Mouse (Mus musculus) T-helper 2 cell (primary cell): ENCODE data around the gene B4galt5.

Experiments
- in situ Hi-C: fragments of 300-600 bp; cut with MboI, MseI; formaldehyde crosslinking; loops from one replicate; pipeline ENCODE4 v1.15.1; 2025; ENCODE audit warnings: high pct_unique_total_duplicates

Gene B4galt5

GRCm38 (mm10) chr2:167280090-167280985 is 68.6 kb downstream of the B4galt5 start:
- in situ Hi-C loops = loop anchor here (5.0 kb wide), 2 partner anchors 63 to 187 kb away; no protein-coding TSS in a partner anchor

GRCm38 (mm10) chr2:167278751-167279526 is 70.0 kb downstream of the B4galt5 start:
- in situ Hi-C loops = no loop called here

- in situ Hi-C loops = no loop called here
Measured at GRCm38 (mm10) chr2:167278011-167278410, 71.0 kb downstream of the B4galt5 start.

- in situ Hi-C loops = no loop called here
Measured at GRCm38 (mm10) chr2:167277026-167277425, 72.0 kb downstream of the B4galt5 start.

- in situ Hi-C loops = no loop called here
Measured at GRCm38 (mm10) chr2:167275856-167276255, 73.1 kb downstream of the B4galt5 start.

GRCm38 (mm10) chr2:167274713-167275465 is 74.1 kb downstream of the B4galt5 start:
- in situ Hi-C loops = no loop called here

- in situ Hi-C loops = no loop called here
Measured at GRCm38 (mm10) chr2:167273206-167273740, 75.7 kb downstream of the B4galt5 start.

- in situ Hi-C loops = no loop called here
Measured at GRCm38 (mm10) chr2:167272706-167273105, 76.3 kb downstream of the B4galt5 start.

- in situ Hi-C loops = no loop called here
Measured at GRCm38 (mm10) chr2:167271121-167271521, 77.9 kb downstream of the B4galt5 start.

GRCm38 (mm10) chr2:167270496-167270895 is 78.5 kb downstream of the B4galt5 start:
- in situ Hi-C loops = no loop called here

- in situ Hi-C loops = no loop called here
Measured at GRCm38 (mm10) chr2:167268721-167269120, 80.3 kb downstream of the B4galt5 start.

GRCm38 (mm10) chr2:167268411-167268690 is 80.6 kb downstream of the B4galt5 start:
- in situ Hi-C loops = no loop called here

GRCm38 (mm10) chr2:167267531-167268410 is 81.2 kb downstream of the B4galt5 start:
- in situ Hi-C loops = no loop called here

GRCm38 (mm10) chr2:167266231-167266630 is 82.8 kb downstream of the B4galt5 start:
- in situ Hi-C loops = no loop called here

GRCm38 (mm10) chr2:167265806-167266205 is 83.2 kb downstream of the B4galt5 start:
- in situ Hi-C loops = no loop called here

- in situ Hi-C loops = no loop called here
Measured at GRCm38 (mm10) chr2:167265021-167265420, 84.0 kb downstream of the B4galt5 start.

GRCm38 (mm10) chr2:167263931-167264330 is 85.1 kb downstream of the B4galt5 start:
- in situ Hi-C loops = no loop called here

- in situ Hi-C loops = no loop called here
Measured at GRCm38 (mm10) chr2:167263040-167263810, 85.8 kb downstream of the B4galt5 start.

- in situ Hi-C loops = no loop called here
Measured at GRCm38 (mm10) chr2:167262433-167262832, 86.5 kb downstream of the B4galt5 start.

GRCm38 (mm10) chr2:167261106-167261505 is 87.9 kb downstream of the B4galt5 start:
- in situ Hi-C loops = no loop called here
